Mouse (Mus musculus) heart, adult 2 months (tissue): ENCODE measurements around the gene Hbb-bh1.

ENCODE experiments used
- CTCF ChIP-seq: fragments of 200-600 bp; IDR thresholded peaks from 2 replicates; pipeline ENCODE4 v1.8.1; 2022; ENCODE audit warnings: antibody characterized with exemption, mild to moderate bottlenecking, moderate library complexity
- EP300 ChIP-seq: fragments of 200-500 bp; IDR thresholded peaks from 2 replicates; pipeline ENCODE4 v1.6.1; 2011; ENCODE audit warnings: low read depth, low read length, control low read depth; ENCODE audit not compliant: insufficient read depth

DNA sequence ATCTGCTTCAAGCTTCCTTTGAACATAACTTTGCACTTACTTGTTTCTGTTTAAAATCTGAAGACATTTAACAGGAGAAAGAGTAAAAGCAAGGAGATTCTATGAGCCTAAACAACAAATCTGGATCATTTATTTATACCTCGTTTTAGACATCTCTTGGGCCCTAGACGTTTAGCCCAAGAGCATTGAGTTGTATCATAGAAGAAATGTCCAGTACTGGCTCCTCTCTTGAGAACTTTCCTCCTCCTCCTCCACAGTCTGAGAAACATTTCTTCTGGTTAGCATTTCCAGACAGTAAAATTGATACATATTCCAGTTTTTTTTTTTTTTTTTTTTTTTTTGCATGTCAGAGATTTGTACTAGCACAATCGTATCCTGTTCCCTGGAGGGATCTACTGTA, 51.2 kb downstream of the Hbb-bh1 start, which contains the start of gene Olfr67:
- no peak for TF ChIP-seq CTCF
- TF ChIP-seq EP300, result no peak
